Mouse (Mus musculus): Measurements from ENCODE around the gene Vamp3.

Vamp3 gene

DNA sequence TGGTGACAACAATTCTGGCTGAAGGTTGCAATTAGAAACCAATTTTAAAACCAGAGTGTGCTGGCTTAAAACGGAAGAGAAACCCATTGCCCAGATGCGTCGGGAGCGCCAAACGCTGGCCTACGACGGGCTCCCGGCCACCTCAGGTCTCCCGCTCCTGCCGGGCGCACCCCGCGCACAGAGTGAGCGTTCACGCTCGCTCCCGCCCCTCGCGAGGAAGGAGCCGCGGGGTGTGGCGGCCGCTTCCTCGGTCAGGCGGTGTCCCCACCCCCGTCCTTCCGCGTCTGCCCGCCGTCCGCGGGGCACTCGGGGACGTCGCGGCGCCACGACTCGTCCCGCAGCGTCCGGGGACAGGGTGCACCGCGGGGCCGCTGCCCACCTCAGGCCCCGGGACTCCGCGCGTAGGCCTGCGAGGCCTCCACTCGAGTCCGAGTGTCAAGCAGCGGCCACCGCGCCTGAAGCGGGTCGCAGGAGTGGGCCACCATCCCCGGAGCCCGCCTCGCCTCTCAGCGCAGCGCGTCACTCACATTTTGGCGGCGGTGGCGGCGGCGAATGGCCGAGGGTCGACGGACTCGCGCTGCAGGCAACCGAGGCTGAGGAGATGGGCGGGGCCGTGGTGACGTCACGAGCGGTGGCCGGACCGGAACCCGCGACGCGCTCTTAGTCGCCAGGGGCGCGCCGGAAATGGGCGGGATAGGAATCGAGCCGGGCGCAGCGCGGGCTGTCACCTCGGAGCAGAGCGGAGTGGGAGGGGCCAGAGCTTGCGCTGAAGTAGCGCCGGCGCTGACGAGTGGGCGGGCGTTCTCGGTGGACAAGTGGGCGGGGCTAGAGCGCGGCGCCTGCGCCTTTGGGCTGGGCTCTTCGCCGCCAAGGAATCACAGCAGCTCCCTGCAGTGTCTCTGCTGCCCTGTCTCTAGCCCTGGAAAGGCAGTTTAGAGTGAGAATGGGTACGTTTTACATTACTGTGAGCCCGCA is at the start of gene Vamp3:
Gene Vamp3, minus strand, starts transcription at position 617 of the 975 bp plus-strand sequence.
- peak; percentile 99 for DNase-seq

DNA sequence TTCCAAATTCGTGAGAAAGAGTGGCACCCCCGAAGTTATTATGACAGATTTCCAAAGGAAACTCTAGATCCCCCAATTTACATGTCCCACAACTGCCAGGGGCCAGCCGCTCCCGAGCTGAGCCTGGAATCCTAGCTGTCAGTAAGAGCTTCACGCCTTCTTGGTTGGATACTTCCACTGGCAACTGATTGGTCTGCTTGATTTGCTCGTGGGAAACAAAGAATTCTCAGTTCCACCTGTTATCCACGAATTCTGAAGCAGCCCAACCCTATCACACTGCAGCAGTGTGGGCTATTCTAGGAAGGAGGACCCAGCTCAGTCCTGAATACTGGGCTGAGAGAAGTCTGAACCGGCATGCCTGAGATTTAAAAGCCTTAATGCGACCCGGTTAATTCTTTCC is 48.7 kb upstream of the Vamp3 start:
- DNase-seq, result no peak

DNA sequence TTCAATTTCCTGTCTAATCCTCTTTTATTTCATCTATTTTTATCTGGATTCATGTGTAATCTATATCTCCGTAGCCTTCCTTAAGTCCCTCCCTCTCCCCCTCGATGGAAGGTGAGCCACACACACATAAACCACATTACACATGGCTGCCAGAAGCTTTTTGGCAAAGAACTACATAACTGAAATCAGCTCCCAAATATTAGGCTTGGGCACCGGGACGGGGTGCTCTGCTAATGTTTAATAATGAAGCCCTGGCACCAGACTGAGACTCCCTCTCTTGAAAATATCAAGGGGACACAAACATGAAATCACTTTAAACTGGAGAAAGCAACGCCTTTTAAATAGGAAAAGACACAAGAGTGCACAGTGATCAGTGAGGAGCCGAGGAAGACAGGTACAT is 48.1 kb upstream of the Vamp3 start:
- no peak for DNase-seq

DNA sequence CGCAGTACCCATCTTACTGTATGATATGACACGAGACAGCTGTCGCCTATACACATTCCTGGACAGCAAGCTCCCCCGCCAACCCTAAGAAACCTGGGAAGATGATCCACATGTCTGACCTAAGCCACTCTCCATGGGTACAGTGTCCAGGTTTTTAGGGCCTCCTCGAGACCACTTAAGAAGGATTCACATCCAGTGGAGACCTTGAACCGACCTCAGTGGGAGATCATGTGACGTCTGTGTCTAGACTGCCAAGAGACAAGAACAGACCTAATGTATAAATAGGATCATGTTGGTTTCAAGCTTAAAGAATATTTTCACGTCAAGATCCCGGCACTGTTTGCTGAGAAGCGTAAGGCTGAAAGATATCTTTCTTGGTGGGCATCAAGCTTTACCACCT is 46.4 kb upstream of the Vamp3 start:
- DNase-seq, result no peak

DNA sequence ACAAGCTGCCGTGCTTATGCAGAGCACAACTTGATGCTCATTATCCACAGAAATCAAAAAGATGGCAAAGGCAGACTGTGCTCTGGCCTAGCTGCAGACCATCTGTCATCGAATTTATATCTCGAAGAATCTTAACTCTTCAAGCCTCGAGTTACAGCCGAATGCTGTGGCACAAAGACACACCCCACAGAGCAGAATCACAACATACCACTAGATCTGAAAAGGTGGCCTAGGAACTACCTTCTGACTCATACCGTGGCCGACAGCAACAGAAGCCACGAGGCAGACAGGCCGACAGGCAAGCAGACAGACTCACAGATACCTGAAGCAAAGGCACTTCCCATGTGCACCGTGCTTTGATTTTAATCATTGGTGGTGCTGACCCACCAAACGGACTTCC is 45.9 kb upstream of the Vamp3 start:
- DNase-seq, result no peak

DNA sequence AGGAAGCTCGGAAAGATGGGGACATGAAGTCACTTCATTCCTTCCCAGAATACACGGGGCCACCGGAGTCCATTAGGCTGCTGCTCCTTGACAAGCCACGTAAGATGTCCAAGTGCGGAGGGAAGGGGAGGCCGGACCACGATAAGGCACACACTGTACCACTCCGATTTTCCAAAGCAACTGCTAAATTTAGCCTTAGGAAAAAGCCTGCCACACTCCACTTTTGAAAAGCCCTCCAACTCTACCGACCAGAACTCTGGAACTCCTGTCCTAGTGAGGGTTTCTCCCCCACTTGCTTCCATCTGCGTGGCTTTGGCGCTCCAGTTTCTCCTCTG is 39.3 kb upstream of the Vamp3 start:
- no peak for DNase-seq

DNA sequence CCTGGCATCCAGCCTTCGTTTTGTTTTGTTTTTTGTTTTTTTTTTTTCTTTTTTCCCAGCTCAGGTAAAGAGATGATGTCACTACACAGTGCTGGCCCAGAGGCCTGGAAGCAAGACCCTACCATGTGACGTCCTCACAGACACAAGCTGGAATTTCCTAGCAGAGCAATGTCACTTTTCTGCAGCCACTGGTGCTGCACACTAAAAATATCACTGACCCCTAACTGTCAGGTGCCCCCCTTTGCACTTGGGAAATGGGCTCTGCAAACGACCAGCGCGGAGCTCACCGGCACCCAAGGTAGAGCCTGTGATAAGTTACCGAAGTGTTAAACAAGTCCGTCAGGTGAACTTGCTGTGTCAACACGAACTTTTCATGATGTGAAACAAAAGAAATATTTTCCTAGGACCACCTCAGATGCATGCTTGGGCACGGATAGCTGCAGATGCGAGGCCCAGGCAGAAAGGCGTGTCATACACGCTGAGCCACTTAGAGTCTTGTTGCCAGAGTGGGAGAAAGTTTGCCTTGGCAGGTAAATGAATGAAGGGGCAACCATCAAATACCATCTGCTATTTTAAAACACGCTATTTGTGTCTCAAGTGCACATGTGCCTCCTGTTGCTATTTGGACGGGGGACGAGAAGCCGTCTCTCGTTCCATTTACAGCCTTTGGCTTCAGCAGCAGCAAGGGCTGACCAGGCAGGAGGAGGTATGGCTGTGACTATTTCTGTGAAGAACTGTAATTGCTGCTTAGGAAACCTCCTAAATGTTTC is 38.8 kb upstream of the Vamp3 start:
- DNase-seq, result no peak

DNA sequence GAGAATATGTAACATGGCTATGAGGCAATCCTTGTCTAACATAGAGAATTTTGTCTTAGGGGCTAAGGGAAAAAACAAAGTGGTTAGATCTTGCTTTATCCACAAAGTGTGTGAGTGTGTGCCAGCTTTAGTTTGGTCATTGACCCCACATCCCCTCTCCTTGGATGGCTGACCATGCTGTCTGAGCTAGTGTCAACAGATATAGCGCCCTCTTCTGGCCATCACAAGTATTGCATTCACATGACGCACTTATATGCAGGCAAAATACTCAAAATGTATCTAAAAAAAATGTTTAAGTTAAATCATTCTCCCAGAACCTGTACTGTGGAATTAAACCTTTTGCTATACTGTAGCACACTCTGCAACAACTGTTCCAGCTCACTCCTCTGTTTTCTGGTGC is 37.4 kb upstream of the Vamp3 start:
- DNase-seq, result peak in 1 of 2 experiments; percentile 8

DNA sequence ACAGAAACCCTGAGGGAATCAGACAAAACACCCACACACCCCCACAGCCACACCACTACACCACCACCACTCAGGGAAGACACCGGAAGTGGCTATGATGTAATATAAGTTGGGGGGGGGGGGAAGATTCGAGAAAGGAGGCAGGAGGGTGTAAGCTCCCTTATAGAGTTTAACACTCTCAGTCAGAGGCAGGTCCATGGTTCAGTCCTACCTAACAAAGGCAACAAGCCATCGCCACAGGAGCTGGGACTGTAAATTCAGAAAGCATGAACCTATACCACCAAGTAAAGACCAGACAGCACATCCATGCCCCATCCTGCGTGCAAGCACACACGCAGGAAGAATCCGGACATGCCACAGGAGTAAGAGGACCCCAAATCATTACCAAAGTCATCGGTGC is 31.5 kb upstream of the Vamp3 start, which contains the start of gene Gm13090:
Gene Gm13090, plus strand, starts transcription at position 301 of the 400 bp plus-strand sequence.
- no peak for DNase-seq

DNA sequence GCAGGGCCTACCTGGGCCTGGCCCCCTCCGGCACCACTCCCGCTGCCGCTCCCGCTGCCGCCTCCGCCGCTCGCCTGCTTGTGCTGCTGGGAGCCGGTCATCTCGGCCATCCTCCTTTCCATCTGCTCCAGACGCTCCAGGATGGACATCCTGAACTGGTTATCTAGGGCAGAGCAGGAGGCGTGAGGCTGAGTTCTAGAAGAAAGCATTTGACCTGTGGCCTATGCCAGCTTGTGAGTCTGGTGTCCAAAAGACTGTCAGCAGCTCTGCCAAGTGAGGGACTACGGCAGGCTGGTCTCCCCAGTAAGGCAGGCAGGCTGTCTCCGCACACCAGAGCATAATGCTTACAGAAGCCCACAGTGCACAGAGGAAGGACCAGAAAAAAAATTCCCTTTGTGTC is 31.1 kb upstream of the Vamp3 start:
- no peak for DNase-seq

DNA sequence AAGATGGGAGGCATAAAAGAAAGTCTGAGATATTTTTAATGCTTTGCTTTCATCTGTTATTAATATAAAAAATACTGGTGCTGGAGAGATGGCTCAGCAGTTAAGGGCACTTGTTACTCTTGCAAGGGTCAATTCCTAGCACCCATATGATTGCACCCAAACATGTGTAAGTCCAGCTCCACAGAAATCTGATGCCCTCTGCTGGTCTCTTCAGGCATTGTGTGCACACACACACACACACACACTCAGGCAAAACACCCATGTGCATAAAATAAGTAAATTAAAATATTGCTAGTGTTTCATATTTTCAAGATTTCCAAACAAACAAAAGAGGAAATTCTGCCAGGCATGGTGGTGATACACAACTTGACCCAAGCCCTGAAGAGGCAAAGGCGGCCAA is 29.6 kb upstream of the Vamp3 start:
- no peak for DNase-seq

DNA sequence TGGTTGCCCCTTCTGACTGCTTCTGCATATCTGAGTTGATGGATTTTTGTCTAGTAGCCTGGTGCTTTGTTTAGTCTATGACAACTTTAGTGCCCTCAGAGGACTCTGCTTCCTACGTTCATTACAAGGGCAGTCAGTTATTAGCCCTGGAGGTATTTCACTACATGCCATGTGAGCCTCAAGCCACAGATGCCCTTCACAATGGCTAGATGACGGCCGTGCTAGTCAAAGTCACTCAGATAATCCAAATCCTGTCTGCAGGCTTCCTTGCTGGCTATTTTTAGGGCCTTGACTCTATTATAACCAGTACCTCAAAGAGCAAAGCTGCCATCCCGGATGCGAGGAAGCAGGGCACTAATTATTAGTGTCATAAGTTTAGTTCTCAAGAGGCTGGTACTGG is 25.3 kb upstream of the Vamp3 start:
- no peak for DNase-seq

DNA sequence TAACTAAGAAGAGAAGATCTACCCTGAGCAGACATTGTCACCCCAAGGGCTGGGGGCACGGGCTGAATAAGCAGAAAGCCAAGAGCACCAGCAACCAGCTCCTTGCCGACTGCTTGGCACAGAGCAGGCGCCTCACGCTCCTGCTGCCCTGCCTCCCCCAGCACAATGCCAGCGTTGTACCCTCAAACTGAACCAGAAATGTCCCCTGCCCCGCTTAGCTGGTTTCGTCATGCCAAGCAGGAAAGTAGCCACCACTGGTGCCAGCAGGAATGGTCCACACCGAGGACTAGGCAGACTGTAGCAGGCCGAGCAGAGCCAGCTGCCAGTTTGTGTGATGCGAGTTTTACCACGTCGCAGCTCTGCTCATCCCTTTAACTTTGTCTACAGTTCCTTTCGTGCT is 24.2 kb upstream of the Vamp3 start:
- DNase-seq, result no peak

DNA sequence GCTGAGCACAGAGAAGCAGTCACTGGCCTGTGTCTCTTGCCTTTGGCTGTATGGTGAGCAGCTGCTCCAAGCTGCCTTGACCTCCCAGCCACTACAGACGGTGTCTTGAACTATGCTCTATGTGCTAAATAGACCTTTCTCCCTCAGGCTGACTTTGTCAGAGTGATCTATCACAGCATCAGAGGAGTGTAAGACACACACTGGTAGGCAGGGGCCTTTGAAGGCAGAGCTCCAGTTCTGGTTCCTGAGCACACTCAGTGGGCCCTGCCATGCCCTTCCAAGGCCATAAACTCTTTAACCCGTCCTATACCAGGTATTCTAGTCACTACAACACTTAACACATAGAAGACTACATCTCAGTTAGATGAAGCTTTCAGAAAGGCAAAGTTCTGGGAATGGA is 23.6 kb upstream of the Vamp3 start:
- DNase-seq, result no peak

DNA sequence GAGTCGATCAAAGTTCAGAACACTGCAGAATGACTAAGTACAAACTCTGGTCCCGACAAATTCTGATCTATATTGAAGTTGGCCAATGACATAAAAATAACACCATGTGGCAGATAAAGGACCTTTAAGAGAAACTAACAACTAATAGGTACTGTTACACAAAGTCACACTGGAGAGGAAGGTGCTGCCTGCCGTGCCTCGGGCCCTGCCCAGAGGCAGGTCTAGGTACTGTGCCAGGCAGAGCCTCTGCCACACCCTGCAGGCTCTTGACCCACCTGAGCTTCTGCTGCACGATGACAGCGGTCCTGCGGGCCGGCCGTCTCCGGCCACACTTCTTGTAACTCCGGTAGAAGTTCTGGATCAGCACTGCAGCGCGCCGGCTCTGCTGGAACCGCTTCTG is 17.1 kb upstream of the Vamp3 start:
- no peak for DNase-seq

DNA sequence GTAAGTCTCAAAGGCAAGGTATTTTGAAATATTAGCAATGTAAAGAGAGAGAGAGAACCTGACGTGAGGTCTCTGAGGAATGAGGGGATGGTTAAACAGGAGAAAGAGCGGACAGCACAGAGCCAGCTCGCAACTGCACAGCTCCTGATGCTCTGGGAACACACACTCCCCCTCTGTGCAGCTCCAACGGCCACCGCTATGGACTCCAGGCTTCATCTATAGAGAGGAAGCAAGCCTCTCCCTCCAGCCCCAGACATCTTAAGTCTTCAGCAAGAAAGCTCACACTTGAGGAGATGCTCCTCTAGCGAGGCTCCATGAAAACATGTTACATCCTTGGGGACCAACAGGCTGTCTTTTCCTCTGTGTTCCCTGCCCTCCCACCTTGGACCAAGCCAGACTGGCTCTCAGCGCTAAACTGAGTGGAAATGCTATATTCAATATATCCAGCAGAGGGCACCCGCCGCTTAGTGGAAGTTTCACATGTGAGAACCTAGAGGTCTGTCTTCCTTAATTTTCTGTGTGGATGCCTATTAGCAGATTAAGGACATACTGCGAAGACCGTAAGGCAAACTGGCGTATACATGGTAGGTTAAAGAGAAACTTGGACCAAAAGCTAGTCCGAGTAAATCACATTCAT is 15.5 kb upstream of the Vamp3 start:
- peak in 1 of 2 experiments; percentile 83 for DNase-seq

DNA sequence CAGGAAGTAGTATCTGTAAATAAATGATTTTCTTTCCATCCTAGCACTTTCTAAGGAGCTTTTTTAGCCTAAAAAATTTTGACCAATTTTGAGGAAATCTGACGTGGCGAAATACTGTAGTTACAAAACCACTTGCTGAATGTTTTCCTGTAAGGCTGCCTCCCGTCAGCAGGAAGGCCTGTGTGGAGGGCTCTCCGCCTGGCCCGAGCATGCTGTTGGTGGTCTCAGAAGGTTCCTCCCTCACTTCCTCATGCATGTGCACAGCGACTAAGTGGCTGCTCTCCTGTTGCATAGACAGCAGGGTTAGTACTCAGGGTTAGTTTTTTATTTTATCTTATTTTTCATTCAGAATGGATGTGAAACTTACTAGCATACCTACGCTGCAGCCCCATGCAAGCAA is 13.2 kb upstream of the Vamp3 start:
- no peak for DNase-seq

DNA sequence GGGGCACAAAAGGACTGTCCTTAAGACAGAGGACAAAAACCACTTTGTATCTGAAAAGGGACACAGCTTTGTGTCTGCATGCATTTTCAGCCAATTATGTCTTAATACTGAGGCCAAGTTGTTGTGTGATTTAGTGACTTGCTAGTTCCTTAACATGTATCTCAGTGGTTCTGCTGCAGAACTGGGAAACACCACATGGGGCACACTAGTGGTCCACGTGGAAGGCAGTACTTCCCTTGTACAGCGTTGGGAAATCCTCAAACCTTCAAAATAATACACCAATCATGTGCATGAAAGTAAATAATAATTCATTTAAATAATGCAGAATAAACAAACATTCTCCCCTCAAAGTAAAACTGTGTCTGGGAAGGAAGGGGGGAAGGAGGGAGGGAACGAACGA is 11.0 kb upstream of the Vamp3 start:
- no peak for DNase-seq

DNA sequence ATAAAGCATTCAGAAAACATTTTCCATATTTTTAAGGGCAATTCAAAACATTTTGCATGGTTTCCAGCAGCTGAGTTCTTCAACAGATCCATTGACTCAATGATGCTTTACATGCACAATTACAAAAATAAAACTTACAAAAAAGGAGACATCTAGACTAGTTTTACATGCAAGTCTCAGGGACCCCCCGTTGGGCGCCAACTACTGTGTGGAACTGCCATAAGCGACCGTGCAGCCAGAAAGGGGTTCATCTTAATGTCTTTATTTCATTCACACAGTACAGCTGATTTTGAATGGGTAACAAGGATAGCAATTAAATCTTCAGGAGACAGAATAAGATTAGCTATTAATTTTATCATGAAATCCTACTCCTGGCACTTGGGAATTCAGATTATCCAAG is 1.8 kb upstream of the Vamp3 start:
- no peak for DNase-seq

DNA sequence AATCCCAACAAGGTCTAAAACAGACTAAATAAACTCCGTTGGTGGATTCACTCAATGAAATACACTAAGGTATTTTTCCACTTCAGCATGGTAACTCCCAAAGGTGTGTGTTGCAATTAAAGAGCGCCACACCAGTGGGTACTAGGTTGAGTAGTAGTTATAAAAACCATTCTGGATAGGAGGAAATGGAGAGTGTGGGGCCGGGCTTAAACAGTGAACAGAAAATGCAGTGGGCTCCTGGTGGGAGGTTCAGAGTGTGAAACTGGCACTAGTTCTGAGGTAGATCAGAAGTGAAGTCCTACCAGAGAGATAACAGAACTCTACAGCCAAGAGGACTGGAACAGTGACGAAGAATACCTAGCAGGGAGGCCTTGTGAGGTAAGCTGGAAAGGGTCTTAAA is 871 bp upstream of the Vamp3 start:
- DNase-seq, result no peak

DNA sequence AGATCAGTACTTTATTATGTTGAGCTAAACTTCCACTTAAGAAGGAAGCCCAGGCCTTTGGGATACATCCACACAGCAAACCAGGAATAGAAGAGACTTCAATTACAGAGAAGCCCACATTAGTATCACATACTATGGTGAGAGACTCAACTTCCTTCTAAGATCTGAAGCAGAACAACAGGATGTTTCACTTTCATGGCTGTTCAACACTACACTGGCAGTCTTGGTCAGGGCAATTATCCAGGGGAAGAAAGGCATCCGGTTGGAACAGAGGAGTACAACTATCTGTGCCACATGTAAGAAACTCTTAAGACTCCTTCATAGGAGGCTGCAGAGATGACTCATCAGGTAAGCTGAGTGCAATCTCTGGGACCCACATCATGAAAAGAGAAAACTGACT is 6.6 kb downstream of the Vamp3 start:
- no peak for DNase-seq

DNA sequence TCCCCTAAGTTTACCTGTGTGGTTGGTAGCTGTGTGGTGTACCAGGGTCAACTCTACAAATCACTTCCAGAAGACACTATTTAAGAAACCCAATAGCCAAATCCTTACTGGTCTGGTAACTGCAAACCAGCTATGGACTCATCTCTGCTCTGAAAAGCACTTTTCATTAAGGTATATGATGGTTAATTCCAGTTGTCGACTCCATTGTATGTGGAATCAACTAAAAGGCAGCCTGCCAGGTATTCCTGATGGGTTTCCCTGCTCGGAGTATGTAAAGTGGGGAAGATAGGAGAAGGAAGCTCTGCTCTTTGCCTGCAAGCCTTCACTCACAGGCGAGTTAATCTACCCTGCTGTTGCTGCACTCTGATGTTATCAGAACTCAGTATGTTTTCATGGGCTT is 11.2 kb downstream of the Vamp3 start:
- DNase-seq, result no peak

DNA sequence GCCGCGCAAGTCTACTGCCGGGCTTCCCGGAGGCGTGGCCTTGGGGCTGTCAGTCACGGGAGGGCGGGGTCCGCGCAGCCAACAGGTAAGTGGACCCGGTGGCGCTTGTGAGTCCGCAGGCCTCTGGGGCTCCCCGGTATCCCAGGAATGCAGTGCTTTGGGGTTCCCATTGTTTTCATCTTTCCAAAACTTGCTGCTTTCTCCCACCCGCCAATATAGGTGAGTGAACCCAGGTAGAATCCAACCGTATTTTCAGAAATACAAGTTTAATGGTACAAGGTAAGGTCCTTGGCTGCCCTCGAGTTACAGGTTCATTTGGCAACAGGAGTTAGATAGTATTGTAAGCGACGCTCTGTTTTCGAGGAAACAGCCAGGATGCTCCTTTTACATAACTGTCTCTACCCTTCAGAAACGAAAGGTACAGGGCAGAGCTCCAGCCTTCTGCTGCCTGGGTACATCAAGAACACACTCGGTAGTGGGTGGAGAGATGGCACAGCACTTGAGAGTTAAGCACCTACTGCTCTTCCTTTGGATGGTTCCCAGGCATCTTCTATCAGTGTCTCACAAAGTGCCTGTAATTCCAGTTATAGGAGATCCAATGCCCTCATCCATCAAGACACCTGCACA is 12.7 kb downstream of the Vamp3 start:
- DNase-seq, result no peak
